Mouse (Mus musculus): ENCODE results near the gene Slco4c1.

The Slco4c1 gene

DNA sequence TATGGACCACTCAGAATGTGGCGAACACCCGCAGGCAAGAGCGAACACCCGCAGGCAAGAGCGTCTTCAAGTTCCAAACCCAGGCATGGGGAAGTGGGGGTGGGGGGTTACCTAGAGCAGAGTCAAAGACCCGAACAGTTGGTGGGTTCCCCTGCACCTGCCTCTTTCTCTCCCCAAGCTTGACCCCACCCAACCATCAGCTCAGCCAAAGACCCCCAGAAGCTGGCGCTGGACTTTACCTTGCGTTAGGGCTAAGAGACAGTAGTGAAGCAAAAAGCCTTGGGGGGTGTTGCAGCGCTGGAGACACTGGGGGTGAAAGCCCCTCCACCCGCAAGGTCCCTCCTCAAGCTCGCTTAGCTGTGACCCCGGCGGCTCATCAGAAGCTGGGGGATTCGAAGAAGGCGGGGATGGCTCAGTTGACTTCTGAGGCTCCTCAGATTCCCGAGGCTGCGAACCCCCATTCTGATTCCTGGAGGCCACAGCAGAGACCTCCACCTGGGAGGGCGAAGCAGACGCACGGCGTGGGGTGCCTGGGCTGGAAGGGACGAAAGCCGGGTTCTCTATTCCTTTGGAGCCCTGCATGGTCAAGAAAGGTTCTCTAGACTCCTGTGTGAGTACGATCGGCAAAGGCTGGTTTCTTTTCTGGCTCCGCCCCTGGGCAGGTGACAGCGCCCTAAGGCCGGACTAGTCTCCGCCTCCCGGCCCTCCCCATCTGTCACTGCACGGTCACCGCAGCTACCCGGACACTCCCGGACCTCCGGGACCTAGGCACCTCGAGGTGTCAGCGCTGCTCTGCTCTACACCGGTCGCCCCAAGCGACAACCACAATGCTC lies at the start of gene Slco4c1:
Gene Slco4c1, minus strand, starts transcription at position 644 of the 833 bp plus-strand sequence.
- DNase-seq (ENCODE audit: low read depth), result no peak

DNA sequence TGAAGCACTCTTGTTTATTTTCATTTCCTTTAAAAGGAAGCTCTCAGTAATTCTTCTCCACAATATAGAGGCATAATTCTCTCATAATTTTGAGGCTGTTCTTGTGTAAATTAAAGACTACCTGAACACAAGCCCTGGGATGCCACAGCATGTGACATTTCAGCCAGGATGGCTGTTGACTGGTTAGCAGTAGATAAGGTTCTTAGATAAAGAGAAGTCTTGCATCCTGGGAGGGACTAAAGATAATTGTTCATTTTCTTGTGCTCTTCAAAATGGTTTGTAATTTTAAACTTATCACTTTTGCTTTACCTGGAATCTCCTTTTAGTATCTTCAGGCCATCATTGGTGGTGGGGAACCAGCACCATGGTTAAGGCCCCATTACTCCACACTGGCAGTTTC lies 45.4 kb upstream of the Slco4c1 start:
- DNase-seq (ENCODE audit: low read depth), result no peak

DNA sequence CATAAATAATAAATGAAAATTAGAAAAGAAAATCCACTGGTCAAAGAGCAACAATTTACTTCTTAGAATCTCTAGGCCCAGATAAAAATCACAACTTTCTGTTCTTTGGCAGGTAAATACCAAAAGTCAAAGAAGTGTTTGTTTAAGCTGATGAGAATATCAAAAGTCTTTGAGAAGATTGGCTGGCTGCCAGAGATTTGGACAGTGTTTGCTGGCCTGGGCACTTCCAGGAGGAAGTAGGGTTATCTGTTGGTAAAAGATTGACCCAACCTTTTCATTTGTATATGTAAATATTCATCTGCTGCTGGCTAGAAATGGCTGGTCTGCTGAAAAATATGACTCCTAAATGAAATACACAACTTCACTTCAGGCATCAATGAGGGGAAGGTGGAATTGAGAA lies 11.8 kb upstream of the Slco4c1 start:
- no peak for DNase-seq (ENCODE audit: low read depth)

DNA sequence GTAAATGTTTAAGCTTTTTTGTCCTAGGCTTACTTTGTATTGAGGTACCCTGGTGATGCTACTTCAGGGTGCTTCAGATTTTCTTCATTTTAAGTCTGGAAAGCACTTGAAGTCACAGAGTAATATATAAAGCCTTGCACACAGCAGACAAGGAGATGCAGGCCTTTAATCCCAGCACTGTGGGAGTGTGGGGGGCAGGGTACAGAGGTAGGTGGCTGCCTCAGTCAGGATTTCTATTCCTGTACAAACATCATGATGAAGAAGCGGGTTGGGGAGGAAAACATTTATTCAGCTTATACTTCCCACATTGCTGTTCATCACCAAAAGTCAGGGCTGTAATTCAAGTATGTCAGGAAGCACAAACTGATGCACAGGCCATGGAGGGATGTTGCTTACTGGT lies 6.6 kb upstream of the Slco4c1 start:
- DNase-seq (ENCODE audit: low read depth), result no peak

DNA sequence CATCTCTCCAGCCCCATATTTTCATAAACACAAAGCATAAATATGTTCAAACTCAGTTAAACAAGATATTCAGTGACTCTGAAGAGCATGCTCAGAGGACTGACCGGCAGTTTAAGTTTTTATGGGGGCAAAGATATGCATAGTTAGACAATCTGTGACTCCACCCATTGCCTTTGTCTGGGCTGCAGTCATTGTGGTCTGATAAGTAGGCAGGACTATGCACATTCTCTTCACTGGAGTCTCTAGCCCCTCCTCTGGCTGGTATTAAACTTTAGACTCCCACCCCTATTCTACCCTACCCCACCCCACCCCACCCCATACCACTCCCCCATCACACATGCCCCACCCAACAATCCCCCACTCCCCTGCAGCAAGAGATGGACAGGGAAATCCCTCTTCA lies 4.1 kb upstream of the Slco4c1 start:
- no peak for DNase-seq (ENCODE audit: low read depth)

DNA sequence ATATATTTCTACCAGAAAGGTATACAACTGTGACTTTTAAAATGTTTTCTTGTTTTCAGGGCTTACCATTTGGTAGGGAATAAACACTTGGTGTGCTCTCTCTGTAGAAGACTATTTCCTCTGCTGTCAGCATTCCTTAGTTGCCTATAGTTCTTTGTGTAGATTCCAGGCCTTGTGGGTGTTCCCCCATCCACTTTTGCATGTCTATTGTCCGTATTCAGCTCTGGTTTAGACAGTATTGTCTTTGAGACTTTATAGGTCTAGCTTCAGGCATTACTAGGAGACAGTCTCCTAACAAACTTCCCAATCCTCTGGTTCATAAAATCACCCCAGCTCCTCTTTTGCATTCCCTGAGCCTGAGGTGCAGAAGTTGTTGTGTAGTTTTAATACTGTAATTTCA lies 2.7 kb upstream of the Slco4c1 start:
- no peak for DNase-seq (ENCODE audit: low read depth)

DNA sequence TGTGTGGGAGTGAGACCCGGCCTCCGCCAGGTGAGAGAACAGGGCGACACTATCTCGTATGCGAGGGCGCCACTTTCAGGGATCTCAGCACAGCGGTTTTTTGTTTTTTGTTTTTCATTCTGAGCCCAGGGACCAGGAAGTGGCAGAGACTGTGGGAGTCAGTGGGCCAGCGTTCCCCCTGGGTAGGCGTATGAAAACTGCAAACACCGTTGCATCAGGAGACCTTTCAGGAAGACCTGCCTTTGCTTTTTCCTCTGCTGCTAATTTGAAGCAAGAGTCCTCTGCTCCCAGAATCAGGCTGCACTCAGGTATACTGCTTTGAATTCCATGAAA lies 356 bp upstream of the Slco4c1 start:
- no peak for DNase-seq (ENCODE audit: low read depth)

DNA sequence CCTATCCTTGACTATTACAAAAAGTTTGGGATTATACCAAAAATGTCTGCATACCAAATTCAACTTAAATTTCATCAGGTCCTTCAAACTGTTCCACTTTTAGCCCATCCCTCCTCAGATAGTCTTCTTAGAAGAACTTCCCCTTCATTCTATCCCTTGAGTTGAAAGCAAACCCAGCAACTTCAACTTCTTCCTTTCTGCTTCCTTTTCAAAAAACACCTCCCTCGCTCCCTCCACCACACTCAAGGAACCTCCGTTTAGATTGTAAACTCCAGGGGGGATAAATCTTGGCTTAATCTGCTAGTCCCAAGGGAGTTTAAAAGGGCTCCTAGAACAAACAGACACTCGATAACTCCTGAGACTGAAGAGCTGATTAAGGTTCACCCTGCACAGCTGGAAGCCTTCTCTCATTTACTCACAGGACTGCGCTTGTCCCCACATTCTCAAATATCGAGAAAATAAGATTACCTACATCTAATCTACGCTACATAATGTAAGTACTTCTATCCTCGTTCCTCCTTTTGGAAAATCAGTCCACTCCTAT lies 1.1 kb downstream of the Slco4c1 start:
- DNase-seq (ENCODE audit: low read depth), result no peak

DNA sequence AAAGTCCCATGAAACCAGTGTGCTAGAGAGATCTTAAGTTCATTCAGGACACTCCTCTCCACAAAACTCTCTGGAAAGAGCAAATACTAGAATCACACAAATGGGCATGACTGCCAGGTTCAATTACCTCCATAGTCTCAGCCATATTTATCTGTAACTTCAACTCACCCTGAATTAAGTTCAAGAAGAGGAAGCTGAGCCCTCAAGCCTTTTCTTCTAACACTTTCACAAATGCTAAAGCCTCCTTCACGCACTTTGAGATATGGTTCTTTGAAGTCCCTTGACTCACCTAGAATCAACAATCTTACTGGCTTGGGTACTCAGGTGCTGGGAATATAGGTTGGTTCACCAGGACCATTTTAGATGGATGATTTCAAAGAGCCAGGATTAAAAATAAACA lies 3.2 kb downstream of the Slco4c1 start:
- DNase-seq (ENCODE audit: low read depth), result no peak

DNA sequence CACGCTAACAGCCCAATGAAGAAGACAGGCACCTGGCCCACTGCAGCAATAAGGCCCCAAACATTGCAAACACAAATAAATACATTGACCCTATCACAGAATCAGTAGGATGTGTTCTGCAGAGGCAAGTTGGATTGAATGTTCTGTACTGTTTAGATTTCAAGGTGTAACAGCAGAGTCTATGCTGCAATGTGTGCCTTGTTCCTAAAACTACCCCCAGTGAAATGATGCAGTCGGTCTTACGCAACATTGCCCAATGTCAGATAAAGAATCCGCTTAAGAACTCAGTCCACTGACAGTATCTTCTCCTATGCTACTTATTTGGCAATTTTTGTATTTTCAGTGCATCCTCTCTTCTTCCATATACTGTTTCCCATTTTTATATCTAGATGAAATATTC lies 6.0 kb downstream of the Slco4c1 start:
- no peak for DNase-seq (ENCODE audit: low read depth)

DNA sequence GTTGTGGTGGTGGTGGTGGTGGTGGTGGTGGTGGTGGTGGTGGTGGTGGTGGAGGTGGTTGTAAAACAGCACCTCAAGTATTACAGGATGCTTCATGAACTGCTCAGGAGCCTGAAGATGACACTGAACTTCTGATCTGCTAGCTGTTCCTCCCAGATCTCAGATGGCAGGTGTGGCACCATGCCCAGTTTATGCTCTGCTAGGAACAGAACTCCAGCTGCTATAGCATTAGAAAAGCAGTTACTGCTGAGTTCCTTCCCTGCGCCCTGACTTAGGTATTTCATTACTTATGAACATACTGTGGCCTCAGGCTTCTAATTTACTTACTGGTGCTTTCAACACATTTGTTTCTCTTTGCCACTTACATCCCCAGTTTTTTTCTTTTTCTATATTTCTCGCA lies 7.9 kb downstream of the Slco4c1 start:
- DNase-seq (ENCODE audit: low read depth), result no peak

DNA sequence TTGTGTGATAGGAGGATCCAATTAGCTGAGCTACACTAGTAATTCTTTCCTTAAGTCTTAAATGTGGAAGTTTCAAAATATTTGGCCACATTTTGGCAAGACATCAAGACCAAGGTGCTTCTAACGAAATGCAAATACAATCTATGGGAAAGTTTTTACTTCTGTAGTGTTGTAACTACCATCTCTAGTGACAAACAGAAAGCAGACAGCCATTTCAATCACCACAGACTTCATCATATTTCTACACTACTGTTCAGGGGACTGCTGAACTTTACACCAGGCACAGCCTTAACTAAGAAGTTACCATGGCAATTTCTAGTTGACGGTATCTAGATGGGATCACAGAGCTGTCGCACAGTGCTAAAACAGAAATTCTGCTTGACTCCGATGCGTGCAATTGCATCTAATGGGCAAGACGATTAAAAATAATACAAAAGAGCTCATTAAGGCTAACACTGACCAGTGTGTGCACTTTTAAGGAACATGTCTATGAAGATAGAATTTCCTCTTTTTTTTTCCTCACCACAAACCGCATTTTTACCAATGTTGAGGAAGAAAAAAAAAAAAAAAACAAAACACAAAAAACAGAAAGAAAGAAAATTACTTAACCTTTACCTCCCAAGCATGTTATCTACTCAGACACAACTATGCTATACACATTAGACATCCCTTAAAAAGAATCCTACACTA lies 11.8 kb downstream of the Slco4c1 start:
- DNase-seq (ENCODE audit: low read depth), result no peak

DNA sequence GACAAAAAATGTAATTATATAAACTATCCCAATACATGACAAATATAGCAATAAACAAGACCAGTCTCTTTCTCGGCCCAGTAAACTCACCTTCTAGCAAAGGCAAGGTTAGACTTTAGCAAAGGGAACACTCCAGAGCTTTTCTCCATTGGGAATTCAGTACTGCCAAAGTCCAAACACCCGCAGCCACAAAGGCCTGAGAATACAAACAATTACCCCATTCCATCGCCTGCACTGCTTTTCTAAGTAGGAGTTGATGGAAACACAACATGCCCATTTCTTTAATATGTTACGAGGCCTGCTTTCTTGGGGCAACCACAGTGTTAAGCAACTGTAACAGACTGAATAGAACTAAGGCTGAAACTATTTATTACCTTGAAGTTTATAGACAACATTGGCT lies 18.4 kb downstream of the Slco4c1 start:
- DNase-seq (ENCODE audit: low read depth), result no peak

DNA sequence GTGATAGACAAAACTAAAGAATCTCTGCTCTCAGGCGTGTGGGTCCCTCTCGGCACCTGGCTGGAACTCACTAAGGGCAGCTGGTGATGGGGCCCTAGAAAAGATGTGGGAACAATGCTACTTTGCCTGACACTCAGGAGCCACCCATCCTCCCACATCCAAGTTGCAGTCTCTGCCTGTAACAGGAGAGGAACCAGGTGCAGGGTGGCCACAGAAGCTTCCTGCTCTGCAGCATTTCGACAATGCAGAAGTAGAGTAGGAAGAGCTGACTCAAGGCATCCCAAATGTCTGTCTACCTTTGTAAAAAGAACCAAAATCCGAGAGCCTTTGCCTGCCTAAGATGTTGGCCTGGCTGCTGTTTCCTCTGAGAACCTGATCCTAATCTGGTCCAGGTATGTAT lies 22.9 kb downstream of the Slco4c1 start:
- no peak for DNase-seq (ENCODE audit: low read depth)

DNA sequence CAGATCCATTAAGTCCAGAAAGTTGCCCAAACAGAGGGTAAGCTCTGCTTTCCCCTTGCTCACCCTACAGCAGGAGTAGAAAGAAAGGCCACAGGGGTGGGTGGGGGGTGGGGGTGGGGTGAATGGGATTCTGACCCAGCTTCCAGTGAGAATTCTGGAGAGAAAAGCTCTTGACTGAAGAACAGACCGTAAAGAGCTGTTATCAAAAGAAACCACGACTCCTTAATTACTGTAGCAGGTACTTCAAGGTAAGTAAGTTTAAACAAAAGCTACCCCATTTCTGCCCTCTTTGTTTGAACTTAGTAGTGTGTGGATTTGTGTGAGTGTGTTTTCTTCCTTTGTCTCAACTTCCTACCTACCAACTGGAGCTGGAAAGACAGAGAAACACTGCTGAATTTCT lies 23.4 kb downstream of the Slco4c1 start:
- no peak for DNase-seq (ENCODE audit: low read depth)

DNA sequence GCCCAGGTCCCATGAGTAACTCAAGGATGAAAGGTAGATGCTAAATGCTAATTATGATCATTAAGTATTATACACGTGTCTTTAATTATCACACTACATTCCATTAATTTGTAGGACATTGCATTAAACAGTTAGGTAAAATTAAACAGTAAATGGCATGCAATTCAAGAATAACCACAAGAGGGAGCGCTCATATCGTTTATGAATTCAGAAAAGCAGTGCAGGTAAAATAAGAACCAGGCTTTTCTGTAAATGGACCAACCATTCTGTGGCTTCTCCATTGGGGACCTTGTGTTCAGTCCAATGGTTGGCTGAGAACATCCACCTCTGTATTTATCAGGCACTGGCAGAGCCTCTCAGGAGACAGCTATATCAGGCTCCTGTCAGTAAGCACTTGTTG lies 25.2 kb downstream of the Slco4c1 start:
- DNase-seq (ENCODE audit: low read depth), result peak; percentile 1

DNA sequence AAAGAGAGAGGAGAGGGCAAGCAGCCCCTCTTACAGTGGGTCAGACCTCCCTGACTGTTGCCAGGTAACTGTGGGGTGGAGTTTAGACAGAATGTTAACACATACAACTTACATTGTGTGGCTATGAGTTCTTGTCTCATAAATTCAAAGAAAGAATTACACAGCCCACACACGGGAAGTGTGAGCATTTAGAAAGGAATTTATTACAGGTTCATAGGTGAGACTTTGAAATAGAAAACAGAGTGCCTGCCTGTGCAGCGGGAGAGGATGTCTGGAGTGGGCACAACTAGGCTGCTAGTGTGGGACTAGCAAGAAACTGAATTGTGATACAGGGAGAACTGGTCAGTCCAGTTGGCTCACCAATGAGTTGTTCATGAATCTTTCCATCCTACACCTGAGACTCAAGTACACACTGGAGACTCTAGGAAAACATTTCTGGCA lies 66.7 kb downstream of the Slco4c1 start:
- DNase-seq (ENCODE audit: low read depth), result no peak

DNA sequence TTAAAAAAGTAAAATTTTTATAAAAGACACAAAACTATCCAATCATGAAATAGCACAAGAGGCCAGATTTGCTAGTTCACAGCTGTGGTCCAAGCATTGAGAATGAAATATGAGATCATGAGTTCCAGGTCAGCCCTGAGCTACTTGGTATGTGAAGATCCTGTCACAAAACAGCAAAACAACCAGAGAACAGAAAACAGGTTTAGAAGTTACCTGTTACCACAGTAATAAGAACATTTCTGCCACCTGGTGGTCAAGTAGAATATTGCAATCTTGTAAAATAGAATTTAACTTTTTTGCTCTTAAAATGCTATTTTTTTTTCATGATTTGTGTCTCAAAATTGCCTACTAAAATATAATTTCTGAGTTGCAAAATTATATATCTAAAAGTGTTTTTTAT lies 70.4 kb downstream of the Slco4c1 start:
- DNase-seq (ENCODE audit: low read depth), result peak; percentile 4

DNA sequence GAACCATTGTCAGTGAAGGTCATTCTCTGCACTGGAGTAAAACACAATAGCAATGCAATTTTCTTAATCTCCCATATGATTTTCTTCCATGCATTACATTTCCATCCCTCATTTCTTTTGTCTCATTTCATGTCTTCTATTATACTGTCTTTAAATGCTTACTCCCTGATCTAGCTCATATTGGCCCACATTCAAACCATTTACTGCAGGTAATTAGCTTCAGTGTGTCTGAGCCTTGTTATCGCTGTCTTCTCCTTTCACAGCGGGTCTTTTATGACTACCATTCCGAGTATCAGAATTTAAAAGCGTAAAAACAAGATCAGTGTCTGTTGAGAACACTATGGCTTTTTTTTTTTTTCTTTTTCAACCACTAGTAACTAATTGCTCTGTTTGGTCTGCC lies 77.3 kb downstream of the Slco4c1 start:
- no peak for DNase-seq (ENCODE audit: low read depth)

DNA sequence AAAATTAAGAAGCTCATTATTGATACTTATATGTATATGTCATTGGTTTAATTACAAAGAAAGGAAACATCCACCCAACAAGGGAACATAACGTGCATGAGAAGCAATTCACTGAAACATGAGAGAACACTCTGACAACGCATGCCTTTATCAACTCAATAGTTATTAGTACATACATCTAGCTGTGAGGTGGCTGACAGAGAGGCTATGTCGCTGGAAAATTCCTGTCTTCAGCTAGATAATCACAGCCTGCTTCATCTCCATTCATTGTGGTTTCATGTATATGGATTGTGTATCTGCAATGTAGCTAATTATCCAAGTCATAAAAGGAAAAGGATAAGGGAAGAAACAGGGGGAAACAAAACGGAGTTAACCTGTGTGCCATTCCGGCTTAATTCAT lies 77.7 kb downstream of the Slco4c1 start:
- DNase-seq (ENCODE audit: low read depth), result no peak

DNA sequence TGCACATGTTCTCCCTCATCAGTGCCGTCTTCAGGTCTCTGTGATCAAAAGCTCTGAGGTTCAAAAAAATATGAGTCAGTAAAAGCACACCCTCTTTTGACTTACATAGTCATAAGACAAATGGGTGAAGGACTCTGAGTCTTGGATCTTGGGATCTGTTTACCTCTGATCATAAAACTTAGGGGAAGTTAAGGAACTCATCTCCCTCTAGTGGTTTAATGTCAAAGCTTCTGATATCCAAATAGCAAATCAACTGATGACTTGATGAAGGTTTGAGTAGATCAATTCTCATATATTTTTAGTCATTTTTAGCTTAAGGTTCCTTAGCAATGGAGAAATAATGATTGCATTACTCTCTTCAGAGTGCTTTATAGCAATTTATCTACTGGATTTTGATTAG lies 82.7 kb downstream of the Slco4c1 start:
- DNase-seq (ENCODE audit: low read depth), result no peak

DNA sequence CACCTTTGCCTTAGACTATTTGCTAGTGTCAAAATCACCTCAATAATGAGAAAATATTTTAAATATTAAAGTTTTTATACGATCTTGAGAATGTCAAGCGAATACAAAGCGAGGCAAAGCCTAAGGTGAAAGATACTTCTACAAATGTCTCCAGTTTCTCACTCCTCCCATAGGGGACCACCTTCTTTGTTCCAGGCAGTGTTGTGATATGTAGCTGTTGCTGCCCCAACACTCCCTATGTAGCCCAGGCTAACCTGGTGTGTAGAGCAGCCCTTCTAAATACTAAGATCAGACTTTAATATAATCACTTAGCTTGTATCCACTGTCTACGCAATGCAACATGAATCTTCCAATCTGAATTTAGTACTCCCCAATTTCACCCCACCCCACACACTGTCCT lies 97.8 kb downstream of the Slco4c1 start:
- no peak for DNase-seq (ENCODE audit: low read depth)

DNA sequence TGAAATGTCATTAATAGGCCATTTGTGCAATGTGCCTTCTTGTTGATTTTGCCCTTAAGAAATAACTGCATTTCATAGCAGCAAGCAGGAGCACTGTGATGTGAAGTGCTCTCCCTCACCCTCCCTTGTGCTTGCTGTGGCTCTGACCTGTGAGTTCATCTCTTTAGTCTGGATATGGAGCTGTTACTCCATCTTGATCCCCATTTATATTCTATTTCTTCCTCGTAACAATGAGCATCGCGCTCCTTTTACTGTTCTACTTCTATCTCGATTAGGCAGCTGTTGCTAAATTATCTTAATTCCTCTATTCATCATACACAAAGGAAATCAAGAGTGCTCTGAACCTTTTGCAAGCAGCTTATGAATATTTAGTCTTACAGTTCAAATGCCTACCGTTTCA lies 98.3 kb downstream of the Slco4c1 start:
- DNase-seq (ENCODE audit: low read depth), result no peak

DNA sequence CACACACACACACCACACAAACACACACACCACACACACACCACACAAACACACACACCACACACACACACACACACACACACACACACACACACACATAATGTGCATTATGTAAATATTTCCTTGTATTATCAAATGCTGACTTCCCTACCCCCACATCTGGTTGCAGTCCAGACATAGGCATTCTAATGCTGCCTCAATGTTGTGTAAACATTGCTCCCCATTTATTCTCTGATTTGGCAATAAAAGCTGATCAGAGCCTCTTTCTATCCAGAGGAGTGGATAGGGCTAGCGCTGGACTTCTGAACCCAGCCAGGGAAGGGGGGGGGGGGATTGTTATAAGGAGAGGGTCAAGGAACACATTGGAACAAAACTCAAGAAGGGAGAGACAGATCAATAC lies 101.7 kb downstream of the Slco4c1 start:
- DNase-seq (ENCODE audit: low read depth), result no peak
